Mouse (Mus musculus): Measurements from ENCODE around the gene Rcbtb2.

DNA sequence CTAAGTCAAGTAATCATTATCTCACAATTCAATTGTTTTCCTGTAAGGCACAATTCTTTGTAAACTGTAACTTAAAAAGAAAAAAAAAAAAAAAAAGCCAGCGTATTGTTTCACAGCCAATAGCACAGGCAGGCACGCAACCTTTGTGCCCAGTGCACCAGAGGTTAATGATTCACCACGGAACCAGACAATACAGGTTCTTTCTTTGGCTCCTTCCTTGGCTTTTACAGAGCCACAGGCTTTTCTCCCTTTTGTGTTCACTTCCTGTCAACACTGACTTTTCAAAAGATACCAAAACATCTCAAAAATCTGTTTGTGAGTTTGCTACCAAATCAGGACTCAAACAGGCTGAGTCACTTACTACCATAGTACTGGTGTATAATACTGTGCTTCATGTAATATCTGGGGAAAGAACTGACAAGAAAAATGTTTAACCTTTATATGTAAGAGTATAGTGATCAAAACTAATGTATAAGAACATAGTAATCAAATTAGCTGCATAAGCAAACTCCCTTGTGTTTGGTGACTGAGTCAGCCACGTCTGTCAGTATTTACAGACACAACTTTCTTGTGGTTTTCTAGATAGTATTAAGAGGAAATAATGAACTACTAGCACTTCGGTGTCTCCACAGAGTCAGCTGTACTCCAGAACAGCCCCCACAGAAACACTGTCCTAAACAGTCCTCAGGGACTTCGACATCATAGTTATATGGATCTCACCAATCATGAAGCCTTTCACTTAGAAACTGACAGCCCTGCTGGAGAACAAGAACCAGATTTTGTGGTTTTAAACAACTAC is 130.8 kb downstream of the Rcbtb2 start:
- TF ChIP-seq CTCF (conservative IDR thresholded peaks at IDR 0.05; ENCODE audit: insufficient read depth, insufficient read length, low read depth, low read length) (no peak), POLR2A (IDR thresholded peaks at IDR 0.05; ENCODE audit: low read depth, low read length) (no peak)
